Mouse (Mus musculus) frontal cortex, postnatal 14 days (tissue): ENCODE measurements at regions not wholly inside any gene's neighbourhood (a gene's known extent, or its start where the extent isn't known, plus 50 kb on each side); places are given as distances from the start of the nearest gene placed in this dataset.
"Not testable (repeated sequence)": the region's sequence is repeated elsewhere in the genome, so short reads cannot be mapped to it uniquely, and the experiment has no call there.

ENCODE experiments used
- DNase-seq, 2 experiments: peaks; one replicate each; pipeline ENCODE4 v3.0.0; 2022; ENCODE audit warnings: low spot score in 2 of 2

- peak in 1 of 2 experiments; percentile 31 for DNase-seq
These were observed 169.0 kb upstream of the Sulf2 start for GRCm38 (mm10) chr2:166324439-166324838.

GRCm38 (mm10) chr2:166322668-166323043, 167.2 kb upstream of the Sulf2 start:
- no peak for DNase-seq

- DNase-seq, result no peak
These were observed 166.7 kb upstream of the Sulf2 start for GRCm38 (mm10) chr2:166321992-166322667.

GRCm38 (mm10) chr2:166316409-166316916, 161.0 kb upstream of the Sulf2 start:
- no peak for DNase-seq

GRCm38 (mm10) chr2:166310438-166310837, 155.0 kb upstream of the Sulf2 start:
- DNase-seq, result no peak

- no peak for DNase-seq
These were observed 154.4 kb upstream of the Sulf2 start for GRCm38 (mm10) chr2:166309882-166310281.

- DNase-seq, result no peak
These were observed 152.1 kb upstream of the Sulf2 start for GRCm38 (mm10) chr2:166307551-166307950.

- no peak for DNase-seq
These were observed 149.9 kb upstream of the Sulf2 start for GRCm38 (mm10) chr2:166305044-166306002.

- no peak for DNase-seq
These were observed 148.4 kb upstream of the Sulf2 start for GRCm38 (mm10) chr2:166303854-166304253.

- no peak for DNase-seq
These were observed 145.7 kb upstream of the Sulf2 start for GRCm38 (mm10) chr2:166301161-166301560.

- DNase-seq, result no peak
These were observed 139.2 kb upstream of the Sulf2 start for GRCm38 (mm10) chr2:166294672-166295071.

GRCm38 (mm10) chr2:166292987-166293386, 137.5 kb upstream of the Sulf2 start:
- DNase-seq, result no peak

GRCm38 (mm10) chr2:166291266-166291665, 135.8 kb upstream of the Sulf2 start:
- no peak for DNase-seq

- DNase-seq, result no peak
These were observed 135.4 kb upstream of the Sulf2 start for GRCm38 (mm10) chr2:166290826-166291225.

GRCm38 (mm10) chr2:166289198-166289597, 133.7 kb upstream of the Sulf2 start:
- no peak for DNase-seq

- not testable (repeated sequence) for DNase-seq
These were observed 125.7 kb upstream of the Sulf2 start for GRCm38 (mm10) chr2:166281137-166281536.

- DNase-seq, result no peak
These were observed 125.2 kb upstream of the Sulf2 start for GRCm38 (mm10) chr2:166280651-166281127.

- DNase-seq, result no peak
These were observed 124.2 kb upstream of the Sulf2 start for GRCm38 (mm10) chr2:166279676-166280075.

GRCm38 (mm10) chr2:166275398-166275797, 119.9 kb upstream of the Sulf2 start:
- DNase-seq, result no peak

- no peak for DNase-seq
These were observed 118.5 kb upstream of the Sulf2 start for GRCm38 (mm10) chr2:166274016-166274346.

GRCm38 (mm10) chr2:166273312-166274015, 118.0 kb upstream of the Sulf2 start:
- no peak for DNase-seq

GRCm38 (mm10) chr2:166272841-166273240, 117.4 kb upstream of the Sulf2 start:
- DNase-seq, result no peak
